Mouse (Mus musculus) embryonic fibroblast, embryonic 13.5 days (primary cell): ENCODE measurements around the gene Mblac2. TPM values are rescaled to one million over a fixed set of nuclear protein-coding genes. Genes with fewer than 3 reads are reported as not detected.

ENCODE experiments used
- H3K27ac ChIP-seq: 2 replicates; pipeline ENCODE4 v1.5.1; 2012; ENCODE audit warnings: low read length, control low read depth, inconsistent platforms; ENCODE audit not compliant: insufficient read depth
- H3K4me1 ChIP-seq: 2 replicates; pipeline ENCODE4 v1.6.1; 2011; ENCODE audit warnings: low read length; ENCODE audit not compliant: control insufficient read depth, insufficient read depth
- H3K4me3 ChIP-seq: 2 replicates; pipeline ENCODE4 v1.5.1; 2011; ENCODE audit warnings: mild to moderate bottlenecking, control low read depth, low read length; ENCODE audit not compliant: insufficient read depth
- CTCF ChIP-seq: IDR thresholded peaks from 2 replicates; pipeline ENCODE4 v1.5.1; 2011; ENCODE audit warnings: mild to moderate bottlenecking, control low read depth, low read length, moderate library complexity, borderline replicate concordance; ENCODE audit not compliant: insufficient read depth
- POLR2A ChIP-seq: IDR thresholded peaks from 2 replicates; pipeline ENCODE4 v1.6.1; 2011; ENCODE audit warnings: low read depth, mild to moderate bottlenecking, control low read depth, low read length, moderate library complexity
- polyA plus RNA-seq: library from polyadenylated mRNA; stranded (reverse); fragments of >200 nt; gene quantifications from 2 replicates; pipeline ENCODE4 v1.2.4, GENCODE M21; 2011; ENCODE audit warnings: low read depth; ENCODE audit not compliant: missing spikeins, insufficient read length

The Mblac2 gene
- polyA plus RNA-seq, 1 experiment = 3.0 TPM

DNA sequence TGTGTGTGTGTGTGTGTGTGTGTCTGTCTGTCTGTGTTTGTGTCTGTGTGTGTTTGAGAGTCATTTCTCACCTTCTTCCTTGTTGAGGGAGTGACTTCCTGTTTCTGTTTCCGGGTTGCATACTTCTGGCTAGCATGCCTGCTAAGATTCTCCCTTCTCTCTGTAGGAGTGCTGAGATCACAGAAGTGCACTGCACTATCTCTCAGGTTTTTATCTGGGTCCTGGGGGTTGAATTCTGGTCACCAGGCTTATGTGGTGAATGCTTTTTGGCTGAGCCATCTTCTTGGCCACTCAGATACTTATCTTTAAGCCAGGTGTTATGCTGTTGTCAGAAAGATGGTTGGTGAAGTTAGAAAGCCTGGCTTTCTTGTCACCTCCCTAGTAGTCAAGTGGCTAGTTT, 82.7 kb downstream of the Mblac2 start:
- TF ChIP-seq CTCF = no peak
- Histone ChIP-seq H3K4me3 (no peak overlapping the region), H3K4me1 (no peaks in the 10 kb centered on the region), H3K27ac (no peak overlapping the region)

- Histone ChIP-seq H3K27ac (no peak overlapping the region), H3K4me3 (no peak overlapping the region), H3K4me1 (no peaks in the 10 kb centered on the region)
- no peak for TF ChIP-seq POLR2A
- no peak for TF ChIP-seq CTCF
Observed at GRCm38 (mm10) chr13:81801121-81801520, 90.0 kb downstream of the Mblac2 start.

Other genes with a start within 250 kb of the Mblac2 start
- 0.13 and 0.81 TPM in 2 replicates for gene Adgrv1, start 78.2 kb upstream of the Mblac2 start, polyA plus RNA-seq
- 23.0 and 28.9 TPM in 2 replicates for gene Lysmd3, start 53.7 kb upstream of the Mblac2 start, polyA plus RNA-seq
- 4.8 and 6.6 TPM in 2 replicates for gene Polr3g, start 328 bp upstream of the Mblac2 start, polyA plus RNA-seq
- 134 and 135 TPM in 2 replicates for gene Cetn3, start 71.7 kb downstream of the Mblac2 start, polyA plus RNA-seq